Mouse (Mus musculus) CH12.LX (cell line): ENCODE measurements around the gene Ddx6. TPM values are rescaled to one million over a fixed set of nuclear protein-coding genes. Genes with fewer than 3 reads are reported as not detected.

ENCODE experiments used
- DNase-seq: peaks from one replicate; pipeline ENCODE4 v3.0.0-alpha.2; 2013; ENCODE audit errors: extremely low read depth
- H3K27ac ChIP-seq: 2 replicates; pipeline ENCODE4 v1.5.1; 2012; ENCODE audit warnings: low read depth, mild to moderate bottlenecking, control low read depth, moderate library complexity; ENCODE audit not compliant: insufficient read depth
- H3K27me3 ChIP-seq: replicated peaks from 2 replicates; pipeline ENCODE3; 2012; ENCODE audit warnings: inconsistent platforms
- H3K36me3 ChIP-seq, 2 experiments: replicated peaks in 1 of 2; 2 replicates each; pipeline versions ENCODE3 to v1.6.1; 2012; ENCODE audit warnings: inconsistent platforms in 1 of 2, low read length in 1 of 2, mild to moderate bottlenecking in 1 of 2, mixed read lengths in 1 of 2, moderate library complexity in 1 of 2; ENCODE audit not compliant: control insufficient read depth in 1 of 2, insufficient read depth in 1 of 2
- H3K4me1 ChIP-seq, 2 experiments: 2 replicates each; pipeline ENCODE4 v1.6.1; 2012; ENCODE audit warnings: inconsistent platforms in 1 of 2, moderate library complexity in 1 of 2; ENCODE audit not compliant: insufficient read depth in 2 of 2, control insufficient read depth in 1 of 2
- H3K4me2 ChIP-seq: 2 replicates; pipeline ENCODE4 v1.6.1; 2012; ENCODE audit warnings: low read depth, mild to moderate bottlenecking, control low read depth; ENCODE audit not compliant: poor library complexity, insufficient read depth, severe bottlenecking
- H3K4me3 ChIP-seq, 3 experiments: fragments of 150-350 bp in 1 of 3; sonication (generic) in 1 of 3; replicated peaks in 1 of 3; 2 replicates each; pipeline versions ENCODE3 to v1.5.1; 2011 to 2012; ENCODE audit warnings: low read depth in 2 of 3, low read length in 2 of 3, mild to moderate bottlenecking in 2 of 3, moderate library complexity in 2 of 3, control low read depth in 1 of 3, improper control_type of control experiment in 1 of 3, inconsistent platforms in 1 of 3, mixed read lengths in 1 of 3; ENCODE audit not compliant: poor library complexity in 1 of 3
- H3K79me2 ChIP-seq: replicated peaks from 2 replicates; pipeline ENCODE4 v1.6.1; 2012; ENCODE audit warnings: mild to moderate bottlenecking, moderate library complexity; ENCODE audit not compliant: control insufficient read depth, poor library complexity, insufficient read depth, severe bottlenecking; ENCODE audit errors: extremely low read depth
- H3K9ac ChIP-seq: 2 replicates; pipeline ENCODE4 v1.6.1; 2012; ENCODE audit warnings: low read depth, mild to moderate bottlenecking, control low read depth, moderate library complexity; ENCODE audit not compliant: insufficient read depth
- H3K9me3 ChIP-seq: replicated peaks from 2 replicates; pipeline ENCODE3; 2012; ENCODE audit warnings: low read length, inconsistent platforms, mixed read lengths
- CHD1 ChIP-seq: IDR thresholded peaks from 2 replicates; pipeline ENCODE4 v1.6.1; 2012; ENCODE audit warnings: low read depth, low read length, improper control_type of control experiment, inconsistent platforms
- CHD2 ChIP-seq: IDR thresholded peaks from 2 replicates; pipeline ENCODE4 v1.6.1; 2011; ENCODE audit warnings: low read length, improper control_type of control experiment
- E2F4 ChIP-seq: IDR thresholded peaks from 2 replicates; pipeline ENCODE4 v1.6.1; 2011; ENCODE audit warnings: low read depth, low read length, improper control_type of control experiment; ENCODE audit not compliant: insufficient replicate concordance
- ELF1 ChIP-seq: IDR thresholded peaks from 2 replicates; pipeline ENCODE4 v1.6.1; 2014; ENCODE audit warnings: low read depth, mild to moderate bottlenecking, inconsistent platforms, low read length, improper control_type of control experiment
- ETS1 ChIP-seq: conservative IDR thresholded peaks from 2 replicates; pipeline ENCODE4 v1.6.1; 2012; ENCODE audit warnings: low read depth, mild to moderate bottlenecking, inconsistent platforms, low read length, improper control_type of control experiment, moderate library complexity
- HCFC1 ChIP-seq: IDR thresholded peaks from 2 replicates; pipeline ENCODE4 v1.6.1; 2012; ENCODE audit warnings: low read depth, mild to moderate bottlenecking, inconsistent platforms, low read length, improper control_type of control experiment
- IRF4 ChIP-seq: IDR thresholded peaks from 2 replicates; pipeline ENCODE4 v1.6.1; 2014; ENCODE audit warnings: low read depth, mild to moderate bottlenecking, inconsistent platforms, low read length, improper control_type of control experiment
- JUN ChIP-seq: IDR thresholded peaks from 2 replicates; pipeline ENCODE4 v1.6.1; 2011; ENCODE audit warnings: low read depth, mild to moderate bottlenecking, low read length, improper control_type of control experiment, moderate library complexity; ENCODE audit not compliant: insufficient read depth
- JUND ChIP-seq: conservative IDR thresholded peaks from 2 replicates; pipeline ENCODE4 v1.6.1; 2011; ENCODE audit warnings: low read depth, low read length, improper control_type of control experiment
- MAFK ChIP-seq: IDR thresholded peaks from 2 replicates; pipeline ENCODE4 v1.6.1; 2011; ENCODE audit warnings: low read length, improper control_type of control experiment; ENCODE audit not compliant: insufficient replicate concordance
- MAX ChIP-seq: IDR thresholded peaks from 2 replicates; pipeline ENCODE4 v1.6.1; 2011; ENCODE audit warnings: low read length, improper control_type of control experiment
- MEF2A ChIP-seq: IDR thresholded peaks from 2 replicates; pipeline ENCODE4 v1.6.1; 2014; ENCODE audit warnings: low read depth, mild to moderate bottlenecking, inconsistent platforms, low read length, improper control_type of control experiment, borderline replicate concordance
- MXI1 ChIP-seq: IDR thresholded peaks from 2 replicates; pipeline ENCODE4 v1.6.1; 2011; ENCODE audit warnings: mild to moderate bottlenecking, low read depth, low read length, improper control_type of control experiment
- NELFE ChIP-seq: IDR thresholded peaks from 2 replicates; pipeline ENCODE4 v1.6.1; 2011; ENCODE audit warnings: low read depth, low read length, improper control_type of control experiment
- PAX5 ChIP-seq: IDR thresholded peaks from 2 replicates; pipeline ENCODE4 v1.6.1; 2012; ENCODE audit warnings: low read length, inconsistent platforms, mixed read lengths
- SIN3A ChIP-seq: IDR thresholded peaks from 2 replicates; pipeline ENCODE4 v1.6.1; 2012; ENCODE audit warnings: low read length, improper control_type of control experiment, inconsistent platforms
- TBP ChIP-seq: conservative IDR thresholded peaks from 2 replicates; pipeline ENCODE4 v1.6.1; 2011; ENCODE audit warnings: low read depth, low read length, improper control_type of control experiment
- ZKSCAN1 ChIP-seq: IDR thresholded peaks from 2 replicates; pipeline ENCODE4 v1.6.1; 2012; ENCODE audit warnings: low read depth, inconsistent platforms, low read length, improper control_type of control experiment, borderline replicate concordance
- ZMIZ1 ChIP-seq: IDR thresholded peaks from 2 replicates; pipeline ENCODE4 v1.6.1; 2012; ENCODE audit warnings: low read depth, mild to moderate bottlenecking, inconsistent platforms, low read length, improper control_type of control experiment
- ZNF384 ChIP-seq: IDR thresholded peaks from 2 replicates; pipeline ENCODE4 v1.6.1; 2012; ENCODE audit warnings: low read depth, low read length, improper control_type of control experiment, inconsistent platforms
- dilution Hi-C: fragments of 300-500 bp; cut with MboI; formaldehyde crosslinking; loops from 2 replicates; pipeline ENCODE4 v1.14.3; 2020; ENCODE audit warnings: low sequenced_read_pairs; ENCODE audit not compliant: extremely low pct_unique_long_range_greater_than_20kb, extremely low pct_ligation_motif_present
- in situ Hi-C: fragments of 300-500 bp; cut with MboI; formaldehyde crosslinking; loops from 3 replicates; pipeline ENCODE4 v1.14.3; 2019; ENCODE audit warnings: low sequenced_read_pairs, low pct_ligation_motif_present, low pct_unique_long_range_greater_than_20kb, mixed read lengths
- polyA plus RNA-seq: library from polyadenylated mRNA; unstranded; fragments of >175 nt; gene quantifications from 2 replicates; pipeline ENCODE4 v1.2.1, GENCODE M21; 2012; ENCODE audit warnings: low read depth; ENCODE audit not compliant: insufficient read length
- total RNA-seq, 2 experiments: library from RNA; depleted of rRNA; stranded (reverse); fragments of 300-350 nt in 1 of 2; fragments of >200 nt in 1 of 2; gene quantifications; 2 replicates each; pipeline ENCODE4 v1.2.3; 2012 to 2014

The Ddx6 gene
- total and polyA plus RNA-seq, 3 experiments: 41.5 to 81.2 (median 71.4) TPM

- no peak for TF ChIP-seq MEF2A
- TF ChIP-seq MXI1: no peak
- no peak for TF ChIP-seq E2F4
- TF ChIP-seq CHD1: no peak
- TF ChIP-seq ZKSCAN1: no peak
- TF ChIP-seq MAFK: no peak
- no peak for TF ChIP-seq ZNF384
- TF ChIP-seq NELFE: no peak
- no peak for TF ChIP-seq ELF1
- TF ChIP-seq PAX5: no peak
- no peak for TF ChIP-seq MAX
- TF ChIP-seq ZMIZ1: no peak
- no peak for TF ChIP-seq SIN3A
- TF ChIP-seq CHD2: no peak
- no peak for TF ChIP-seq JUND
- TF ChIP-seq HCFC1: no peak
- no peak for TF ChIP-seq ETS1
- no peak for TF ChIP-seq JUN
- no peak for TF ChIP-seq IRF4
- TF ChIP-seq TBP: no peak
- Histone ChIP-seq H3K4me2 (no peak overlapping the region), H3K4me1 (peaks cover 16 to 39% of the 10 kb centered on the region in 2 experiments; a peak in 3 of 4 replicates), H3K9ac (no peak overlapping the region), H3K27me3 (peaks cover 1% of the 10 kb centered on the region), H3K27ac (no peak overlapping the region), H3K36me3 (peaks cover 9 to 47% of the 10 kb centered on the region in 2 experiments), H3K9me3 (no peaks in the 10 kb centered on the region), H3K79me2 (no peaks in the 10 kb centered on the region), H3K4me3 (no peak overlapping the region)
- DNase-seq: no peak
- in situ Hi-C loops (no loop called here), dilution Hi-C loops (no loop called here)
Observed at GRCm38 (mm10) chr9:44688013-44688412, 83.3 kb downstream of the Ddx6 start.

Other genes starting within 250 kb of the Ddx6 start
- 21.4 and 22.1 TPM in 2 replicates for gene Vps11, start 243.2 kb upstream of the Ddx6 start, total RNA-seq (2012; rRNA removed)
- 16.1 and 17.4 TPM in 2 replicates for gene Vps11, start 243.2 kb upstream of the Ddx6 start, total RNA-seq (2014; rRNA removed)
- gene Vps11, start 243.2 kb upstream of the Ddx6 start, polyA plus RNA-seq: 23.2 and 24.8 TPM in 2 replicates
- 88.7 and 148 TPM in 2 replicates for gene Hyou1, start 225.4 kb upstream of the Ddx6 start, total RNA-seq (2012; rRNA removed)
- gene Hyou1, start 225.4 kb upstream of the Ddx6 start, total RNA-seq (2014; rRNA removed): 31.9 and 32.6 TPM in 2 replicates
- gene Hyou1, start 225.4 kb upstream of the Ddx6 start, polyA plus RNA-seq: 89.9 and 90.8 TPM in 2 replicates
- 13.8 and 25.5 TPM in 2 replicates for gene Slc37a4, start 208.0 kb upstream of the Ddx6 start, total RNA-seq (2012; rRNA removed)
- 29.9 and 38.7 TPM in 2 replicates for gene Slc37a4, start 208.0 kb upstream of the Ddx6 start, total RNA-seq (2014; rRNA removed)
- gene Slc37a4, start 208.0 kb upstream of the Ddx6 start, polyA plus RNA-seq: 10.3 and 11.7 TPM in 2 replicates
- gene Rps25, start 197.8 kb upstream of the Ddx6 start, total RNA-seq (2012; rRNA removed): 2,535 and 3,076 TPM in 2 replicates
- gene Rps25, start 197.8 kb upstream of the Ddx6 start, total RNA-seq (2014; rRNA removed): 3,131 and 3,378 TPM in 2 replicates
- 2,547 and 3,250 TPM in 2 replicates for gene Rps25, start 197.8 kb upstream of the Ddx6 start, polyA plus RNA-seq
- gene Trappc4, start 197.3 kb upstream of the Ddx6 start, total RNA-seq (2012; rRNA removed): 81.3 and 88.2 TPM in 2 replicates
- gene Trappc4, start 197.3 kb upstream of the Ddx6 start, total RNA-seq (2014; rRNA removed): 125 and 135 TPM in 2 replicates
- gene Trappc4, start 197.3 kb upstream of the Ddx6 start, polyA plus RNA-seq: 55.9 and 69.2 TPM in 2 replicates
- gene Ccdc84, start 186.3 kb upstream of the Ddx6 start, total RNA-seq (2012; rRNA removed): 25.4 and 30.4 TPM in 2 replicates
- gene Ccdc84, start 186.3 kb upstream of the Ddx6 start, total RNA-seq (2014; rRNA removed): 21.7 and 26.0 TPM in 2 replicates
- gene Ccdc84, start 186.3 kb upstream of the Ddx6 start, polyA plus RNA-seq: 16.5 and 18.3 TPM in 2 replicates
- 0.08 and 0.21 TPM in 2 replicates for gene Foxr1, start 163.8 kb upstream of the Ddx6 start, total RNA-seq (2012; rRNA removed)
- gene Foxr1, start 163.8 kb upstream of the Ddx6 start, total RNA-seq (2014; rRNA removed): not detected in 2 replicates
- gene Foxr1, start 163.8 kb upstream of the Ddx6 start, polyA plus RNA-seq: 1.4 and 1.5 TPM in 2 replicates
- not detected in 2 replicates for gene Upk2, start 149.9 kb upstream of the Ddx6 start, total RNA-seq (2012; rRNA removed)
- gene Upk2, start 149.9 kb upstream of the Ddx6 start, total RNA-seq (2014; rRNA removed): not detected in 2 replicates
- not detected in 2 replicates for gene Upk2, start 149.9 kb upstream of the Ddx6 start, polyA plus RNA-seq
- 0.88 and 1.6 TPM in 2 replicates for gene Bcl9l, start 122.1 kb upstream of the Ddx6 start, total RNA-seq (2012; rRNA removed)
- 0.08 and 0.67 TPM in 2 replicates for gene Bcl9l, start 122.1 kb upstream of the Ddx6 start, total RNA-seq (2014; rRNA removed)
- 6.2 and 7.5 TPM in 2 replicates for gene Bcl9l, start 122.1 kb upstream of the Ddx6 start, polyA plus RNA-seq
- 27.7 and 30.2 TPM in 2 replicates for gene Cxcr5, start 43.0 kb upstream of the Ddx6 start, total RNA-seq (2012; rRNA removed)
- gene Cxcr5, start 43.0 kb upstream of the Ddx6 start, total RNA-seq (2014; rRNA removed): 75.4 and 93.4 TPM in 2 replicates
- gene Cxcr5, start 43.0 kb upstream of the Ddx6 start, polyA plus RNA-seq: 61.2 and 70.5 TPM in 2 replicates
- not detected in 2 replicates for gene Treh, start 68.3 kb downstream of the Ddx6 start, total RNA-seq (2012; rRNA removed)
- gene Treh, start 68.3 kb downstream of the Ddx6 start, total RNA-seq (2014; rRNA removed): not detected in 2 replicates
- not detected in 2 replicates for gene Treh, start 68.3 kb downstream of the Ddx6 start, polyA plus RNA-seq
- 10.1 and 14.6 TPM in 2 replicates for gene Phldb1, start 130.3 kb downstream of the Ddx6 start, total RNA-seq (2012; rRNA removed)
- gene Phldb1, start 130.3 kb downstream of the Ddx6 start, total RNA-seq (2014; rRNA removed): 7.9 and 9.7 TPM in 2 replicates
- gene Phldb1, start 130.3 kb downstream of the Ddx6 start, polyA plus RNA-seq: 15.1 and 18.3 TPM in 2 replicates
- 79.4 and 95.2 TPM in 2 replicates for gene Arcn1, start 163.0 kb downstream of the Ddx6 start, total RNA-seq (2012; rRNA removed)
- gene Arcn1, start 163.0 kb downstream of the Ddx6 start, total RNA-seq (2014; rRNA removed): 145 and 150 TPM in 2 replicates
- gene Arcn1, start 163.0 kb downstream of the Ddx6 start, polyA plus RNA-seq: 127 and 146 TPM in 2 replicates
- 49.8 and 51.4 TPM in 2 replicates for gene Ift46, start 163.0 kb downstream of the Ddx6 start, total RNA-seq (2012; rRNA removed)
- 57.7 and 60.7 TPM in 2 replicates for gene Ift46, start 163.0 kb downstream of the Ddx6 start, total RNA-seq (2014; rRNA removed)
- gene Ift46, start 163.0 kb downstream of the Ddx6 start, polyA plus RNA-seq: 77.7 and 80.0 TPM in 2 replicates
- gene Tmem25, start 194.4 kb downstream of the Ddx6 start, total RNA-seq (2012; rRNA removed): 0.25 TPM in 2 replicates
- gene Tmem25, start 194.4 kb downstream of the Ddx6 start, total RNA-seq (2014; rRNA removed): 0.16 and 0.28 TPM in 2 replicates
- gene Tmem25, start 194.4 kb downstream of the Ddx6 start, polyA plus RNA-seq: 0.44 and 1.5 TPM in 2 replicates
- gene Ttc36, start 198.2 kb downstream of the Ddx6 start, total RNA-seq (2012; rRNA removed): 0.68 TPM in 1 of 2 replicates, not detected in the other
- gene Ttc36, start 198.2 kb downstream of the Ddx6 start, total RNA-seq (2014; rRNA removed): not detected in 2 replicates
- gene Ttc36, start 198.2 kb downstream of the Ddx6 start, polyA plus RNA-seq: 0.37 and 0.51 TPM in 2 replicates